Mouse (Mus musculus): ENCODE results near the gene Rasgrf1.

DNA sequence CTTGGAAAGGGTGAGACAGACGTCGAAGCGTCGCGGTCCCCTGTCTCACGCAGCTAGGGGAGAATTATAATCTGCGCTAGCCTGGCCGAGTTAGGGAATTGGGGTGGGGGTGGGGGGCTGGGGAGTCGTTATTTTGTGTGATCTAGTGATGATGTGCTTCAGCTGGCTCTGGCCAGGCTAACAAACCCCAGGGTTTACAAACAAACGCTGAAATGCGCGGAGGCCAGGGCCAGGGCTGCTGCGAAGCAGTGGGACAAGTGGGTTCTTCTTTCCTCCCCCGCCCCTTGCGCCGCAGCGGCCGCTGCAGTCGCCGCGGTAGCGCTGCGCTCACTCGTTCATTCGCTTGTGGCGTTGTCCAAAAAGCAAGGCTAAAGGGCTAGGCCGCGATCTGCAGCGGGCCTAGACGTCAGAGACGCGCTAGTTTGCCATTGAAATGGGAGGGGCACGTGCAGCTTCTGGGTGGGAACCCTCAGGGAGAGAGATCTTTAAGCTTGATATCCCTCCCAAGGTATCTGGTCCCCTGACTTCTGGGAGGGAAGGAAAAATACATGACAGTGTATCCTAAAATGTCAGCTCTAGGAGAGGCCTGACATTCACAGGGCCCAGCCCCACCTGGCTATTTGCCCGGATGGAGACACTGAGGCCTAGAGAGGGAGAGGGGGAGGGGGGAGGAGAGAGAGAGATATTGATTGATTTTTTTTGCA lies 1.2 kb downstream of the Rasgrf1 start:
- no peak for TF ChIP-seq CTCF (IDR thresholded peaks at IDR 0.05; ENCODE audit: borderline replicate concordance, extremely low read depth, insufficient read depth, insufficient read length)
- no peak for TF ChIP-seq POLR2A (IDR thresholded peaks at IDR 0.05; ENCODE audit: borderline replicate concordance, extremely low read depth, insufficient read depth, insufficient read length, poor library complexity, severe bottlenecking)
